Mouse (Mus musculus) liver, adult (tissue): Measurements from ENCODE around the gene Lrwd1.

Source experiments
- GATA4 ChIP-seq: IDR thresholded peaks from 2 replicates; pipeline ENCODE4 v1.6.1; 2014; ENCODE audit warnings: mild to moderate bottlenecking, low read length; ENCODE audit not compliant: insufficient replicate concordance

Lrwd1 gene

GRCm38 (mm10) chr5:136109042-136109441, 26.8 kb downstream of the Lrwd1 start:
- no peak for TF ChIP-seq GATA4

- TF ChIP-seq GATA4: no peak
These were observed 27.4 kb downstream of the Lrwd1 start for GRCm38 (mm10) chr5:136108486-136108885.

GRCm38 (mm10) chr5:136104511-136104910, 31.4 kb downstream of the Lrwd1 start:
- no peak for TF ChIP-seq GATA4

GRCm38 (mm10) chr5:136102099-136102820, 33.6 kb downstream of the Lrwd1 start:
- no peak; the same call in 1 of the 2 replicates for TF ChIP-seq GATA4

GRCm38 (mm10) chr5:136098536-136098935, 37.3 kb downstream of the Lrwd1 start:
- no peak for TF ChIP-seq GATA4

- no peak for TF ChIP-seq GATA4
These were observed 40.8 kb downstream of the Lrwd1 start for GRCm38 (mm10) chr5:136095089-136095488.

- TF ChIP-seq GATA4: no peak
These were observed 41.4 kb downstream of the Lrwd1 start for GRCm38 (mm10) chr5:136094249-136095010.

GRCm38 (mm10) chr5:136091927-136092326, 43.9 kb downstream of the Lrwd1 start:
- no peak for TF ChIP-seq GATA4

GRCm38 (mm10) chr5:136088821-136089575, 46.9 kb downstream of the Lrwd1 start:
- no peak for TF ChIP-seq GATA4

GRCm38 (mm10) chr5:136086290-136086689, 49.6 kb downstream of the Lrwd1 start:
- TF ChIP-seq GATA4: no peak

GRCm38 (mm10) chr5:136084891-136085651, 50.8 kb downstream of the Lrwd1 start:
- no peak for TF ChIP-seq GATA4

GRCm38 (mm10) chr5:136084144-136084881, 51.6 kb downstream of the Lrwd1 start:
- TF ChIP-seq GATA4: no peak

GRCm38 (mm10) chr5:136083669-136084107, 52.2 kb downstream of the Lrwd1 start, which contains the start of gene Rasa4:
Gene Rasa4 (plus strand): TSS chr5:136083916.
- TF ChIP-seq GATA4: no peak

- no peak for TF ChIP-seq GATA4
These were observed 53.5 kb downstream of the Lrwd1 start for GRCm38 (mm10) chr5:136082345-136082744.

- TF ChIP-seq GATA4: no peak
These were observed 57.7 kb downstream of the Lrwd1 start for GRCm38 (mm10) chr5:136078136-136078535.
